Mouse (Mus musculus) R1 (cell line): ENCODE measurements around the gene C87499.
A peak's percentile ranks its signal among the peaks of the same experiment; 100 is the strongest.

Experiments used
- DNase-seq: peaks from one replicate; pipeline ENCODE4 v3.0.0-alpha.2; 2018; ENCODE audit warnings: low read depth, low spot score

The C87499 gene

GRCm38 (mm10) chr4:88634311-88634710 is at the start of gene C87499:
TSS of gene C87499 (minus strand) at chr4:88634411.
- no peak for DNase-seq

GRCm38 (mm10) chr4:88683812-88684211 is 49.6 kb upstream of the C87499 start, which contains the start of gene Ifna2:
TSS of gene Ifna2 (minus strand) at chr4:88683912.
- DNase-seq = no peak

GRCm38 (mm10) chr4:88681353-88681752 is 47.1 kb upstream of the C87499 start:
- DNase-seq = no peak

GRCm38 (mm10) chr4:88680362-88680761 is 46.2 kb upstream of the C87499 start:
- DNase-seq = peak; percentile 21

- no peak for DNase-seq
Observed at GRCm38 (mm10) chr4:88676824-88677223, 42.6 kb upstream of the C87499 start, which contains the start of gene Ifna16. TSS of gene Ifna16 (minus strand) at chr4:88676924.

GRCm38 (mm10) chr4:88655461-88655860 is 21.2 kb upstream of the C87499 start:
- no peak for DNase-seq

GRCm38 (mm10) chr4:88653644-88654043 is 19.4 kb upstream of the C87499 start:
- peak; percentile 85 for DNase-seq

GRCm38 (mm10) chr4:88644359-88644758 is 10.1 kb upstream of the C87499 start, which contains the start of gene Ifna13:
TSS of gene Ifna13 (minus strand) at chr4:88644459.
- no peak for DNase-seq

- DNase-seq = peak; percentile 33
Observed at GRCm38 (mm10) chr4:88642526-88642925, 8.3 kb upstream of the C87499 start.

- peak; percentile 93 for DNase-seq
Observed at GRCm38 (mm10) chr4:88641077-88641831, 7.0 kb upstream of the C87499 start.

GRCm38 (mm10) chr4:88640704-88641076 is 6.5 kb upstream of the C87499 start:
- no peak for DNase-seq

GRCm38 (mm10) chr4:88603276-88603675 is 30.9 kb downstream of the C87499 start, which contains the start of gene Ifna12:
TSS of gene Ifna12 (minus strand) at chr4:88603376.
- DNase-seq = no peak

GRCm38 (mm10) chr4:88592285-88592684 is 41.9 kb downstream of the C87499 start, which contains the start of gene Ifna9:
TSS of gene Ifna9 (minus strand) at chr4:88592385.
- DNase-seq = no peak
